Mouse (Mus musculus): ENCODE results near the gene Olfr437. TPM values are rescaled to one million over a fixed set of nuclear protein-coding genes. Genes with fewer than 3 reads are reported as not detected.
"Not testable (repeated sequence)": the region's sequence is repeated elsewhere in the genome, so short reads cannot be mapped to it uniquely, and the experiment has no call there.

Olfr437 gene
- polyA plus RNA-seq (2015; fragmentation: Nextera tagmentation; extraction: Ambion mirVana), result not detected in 2 replicates

GRCm38 (mm10) chr6:43162982-43163381, at the start of gene Olfr437:
TSS of gene Olfr437 (plus strand) at chr6:43163282.
- Histone ChIP-seq H3K9me3 (no peaks in the 10 kb centered on the region), H3K27ac (no peak within 1 kb of the TSS), H3K36me3 (no peaks in the 10 kb centered on the region), H3K9ac (no peak within 1 kb of the TSS), H3K4me2 (replicated peaks) (no peak within 1 kb of the TSS), H3K4me3 (replicated peaks) (no peak within 1 kb of the TSS), H3K4me1 (replicated peaks) (no peaks in the 10 kb centered on the region), H3K27me3 (replicated peaks) (no peaks in the 10 kb centered on the region)
- no peak for ATAC-seq
- WGBS, result 69% methylated on average over 3 of the region's 3 CpGs

GRCm38 (mm10) chr6:43146267-43146666, 16.8 kb upstream of the Olfr437 start, which contains the start of gene Olfr237-ps1:
TSS of gene Olfr237-ps1 (plus strand) at chr6:43146567.
- not testable (repeated sequence) for H3K27me3 ChIP-seq (replicated peaks); H3K9me3 ChIP-seq; H3K4me3 ChIP-seq (replicated peaks); ATAC-seq; H3K9ac ChIP-seq; H3K4me2 ChIP-seq (replicated peaks); H3K27ac ChIP-seq; H3K4me1 ChIP-seq (replicated peaks); H3K36me3 ChIP-seq
- WGBS, result 87% methylated on average over 2 of the region's 2 CpGs

DNA sequence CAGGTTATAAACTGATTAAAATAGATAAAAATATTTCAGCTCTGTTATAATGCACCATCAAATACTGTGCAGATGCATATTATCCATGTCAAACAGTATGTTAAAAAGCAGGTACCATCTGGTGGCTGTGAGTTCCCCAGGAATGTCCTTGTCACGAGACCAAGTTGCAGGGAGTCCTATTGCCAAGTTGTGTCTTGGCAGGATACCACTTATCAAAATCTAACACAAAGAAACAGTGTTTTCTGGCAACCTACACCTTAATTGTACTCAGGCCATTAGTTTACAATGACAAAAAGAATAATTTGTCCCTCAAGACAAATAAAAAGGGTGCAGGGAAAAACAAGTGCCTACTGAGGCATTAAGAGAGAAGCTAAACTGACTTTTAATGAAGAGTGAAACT, 3.6 kb upstream of the Olfr437 start:
- ATAC-seq, result no peak
- Histone ChIP-seq H3K9me3 (no peaks in the 10 kb centered on the region), H3K4me1 (replicated peaks) (no peaks in the 10 kb centered on the region), H3K27me3 (replicated peaks) (no peaks in the 10 kb centered on the region), H3K9ac (no peak overlapping the region), H3K4me2 (replicated peaks) (no peak overlapping the region), H3K4me3 (replicated peaks) (no peak overlapping the region), H3K36me3 (no peaks in the 10 kb centered on the region), H3K27ac (no peak overlapping the region)
- WGBS, result 57% methylated on average over 1 of the region's 1 CpGs

GRCm38 (mm10) chr6:43167246-43167645, 4.2 kb downstream of the Olfr437 start:
- Histone ChIP-seq H3K4me2 (replicated peaks) (no peak overlapping the region), H3K36me3 (no peaks in the 10 kb centered on the region), H3K9ac (no peak overlapping the region), H3K4me3 (replicated peaks) (no peak overlapping the region), H3K4me1 (replicated peaks) (no peaks in the 10 kb centered on the region), H3K27me3 (replicated peaks) (no peaks in the 10 kb centered on the region), H3K27ac (no peak overlapping the region), H3K9me3 (no peaks in the 10 kb centered on the region)
- no peak for ATAC-seq
- 96% methylated on average over 4 of the region's 4 CpGs for WGBS

GRCm38 (mm10) chr6:43171840-43172239, 8.8 kb downstream of the Olfr437 start, which contains the start of gene Olfr13:
TSS of gene Olfr13 (plus strand) at chr6:43172140.
- WGBS, result 57% methylated on average over 4 of the region's 4 CpGs
- H3K9me3 ChIP-seq, result no peaks in the 10 kb centered on the region

DNA sequence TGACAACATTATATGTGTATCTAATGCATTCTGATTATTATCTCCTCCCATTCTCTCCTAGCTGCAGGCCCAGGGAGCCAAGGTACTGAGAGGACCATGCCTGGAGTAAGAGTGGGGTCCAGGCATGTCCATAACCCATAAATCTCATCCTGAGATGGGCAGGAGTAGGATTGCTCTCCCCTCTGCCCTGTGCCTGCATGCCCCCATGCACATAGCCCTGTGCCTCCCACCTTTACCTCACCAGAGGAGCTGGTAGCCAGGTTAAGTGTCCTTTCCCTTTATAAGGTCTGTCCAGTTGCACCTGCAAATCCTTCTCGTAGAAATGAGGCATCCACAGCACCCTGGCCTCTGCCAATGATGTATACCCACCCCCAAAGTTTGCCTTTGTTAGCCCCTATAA, 15.0 kb downstream of the Olfr437 start:
- ATAC-seq, result no peak
- Histone ChIP-seq H3K27me3 (replicated peaks) (no peaks in the 10 kb centered on the region), H3K9me3 (no peaks in the 10 kb centered on the region), H3K9ac (no peak overlapping the region), H3K4me3 (replicated peaks) (no peak overlapping the region), H3K27ac (no peak overlapping the region), H3K4me1 (replicated peaks) (no peaks in the 10 kb centered on the region), H3K4me2 (replicated peaks) (no peak overlapping the region), H3K36me3 (no peaks in the 10 kb centered on the region)
- WGBS, result 76% methylated on average over 1 of the region's 1 CpGs

More at GRCm38 (mm10) chr6:43171840-43172239, 8.8 kb downstream of the Olfr437 start, which contains the start of gene Olfr13:
- H3K4me1 ChIP-seq (replicated peaks), result no peaks in the 10 kb centered on the region
- no peaks in the 10 kb centered on the region for H3K27me3 ChIP-seq (replicated peaks)
- no peaks in the 10 kb centered on the region for H3K36me3 ChIP-seq
- H3K9ac ChIP-seq, result no peak within 1 kb of the TSS
- no peak within 1 kb of the TSS for H3K4me3 ChIP-seq (replicated peaks)
- no peak within 1 kb of the TSS for H3K4me2 ChIP-seq (replicated peaks)
- no peak within 1 kb of the TSS for H3K27ac ChIP-seq
- ATAC-seq, result no peak

GRCm38 (mm10) chr6:43178584-43179501, 15.8 kb downstream of the Olfr437 start:
- no peak for ATAC-seq
- Histone ChIP-seq H3K9me3 (no peaks in the 10 kb centered on the region), H3K36me3 (no peaks in the 10 kb centered on the region), H3K4me1 (replicated peaks) (no peaks in the 10 kb centered on the region), H3K27ac (no peak overlapping the region), H3K4me2 (replicated peaks) (no peak overlapping the region), H3K9ac (no peak overlapping the region), H3K27me3 (replicated peaks) (no peaks in the 10 kb centered on the region), H3K4me3 (replicated peaks) (no peak overlapping the region)
- WGBS, result 66% methylated on average over 6 of the region's 6 CpGs

DNA sequence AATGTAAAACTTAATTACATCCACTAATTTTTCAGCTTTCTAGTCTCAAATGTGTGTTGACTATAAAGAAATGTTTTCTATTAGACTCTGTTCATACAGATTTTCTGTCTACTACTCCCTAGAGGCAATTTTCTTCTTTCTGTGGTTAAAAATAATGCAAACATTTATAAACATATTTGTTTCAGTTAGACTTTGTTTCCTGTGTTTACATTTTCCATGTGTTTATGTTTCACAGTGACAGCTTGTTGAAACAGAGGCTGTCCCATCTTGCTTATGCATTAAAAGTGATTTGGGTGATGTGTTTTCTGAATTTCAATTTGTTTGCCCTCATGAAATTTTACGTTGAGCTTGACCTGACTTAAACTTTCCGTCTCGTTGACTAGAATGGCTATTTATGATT, 27.9 kb downstream of the Olfr437 start:
- Histone ChIP-seq H3K4me3 (replicated peaks) (no peak overlapping the region), H3K27ac (no peak overlapping the region), H3K4me2 (replicated peaks) (no peak overlapping the region), H3K4me1 (replicated peaks) (no peaks in the 10 kb centered on the region), H3K9ac (no peak overlapping the region), H3K36me3 (no peaks in the 10 kb centered on the region), H3K9me3 (no peaks in the 10 kb centered on the region), H3K27me3 (replicated peaks) (no peaks in the 10 kb centered on the region)
- no peak for ATAC-seq
- 45% methylated on average over 3 of the region's 3 CpGs for WGBS

GRCm38 (mm10) chr6:43196781-43197180, 33.7 kb downstream of the Olfr437 start, which contains the start of gene Olfr435:
TSS of gene Olfr435 (plus strand) at chr6:43197146.
- H3K9me3 ChIP-seq, result no peaks in the 10 kb centered on the region
- H3K9ac ChIP-seq, result no peak within 1 kb of the TSS
- H3K27ac ChIP-seq, result no peak within 1 kb of the TSS
- H3K4me1 ChIP-seq (replicated peaks), result no peaks in the 10 kb centered on the region
- ATAC-seq, result no peak
- H3K4me3 ChIP-seq (replicated peaks), result no peak within 1 kb of the TSS
- no peaks in the 10 kb centered on the region for H3K27me3 ChIP-seq (replicated peaks)
- no peaks in the 10 kb centered on the region for H3K36me3 ChIP-seq
- no peak within 1 kb of the TSS for H3K4me2 ChIP-seq (replicated peaks)

- no peak overlapping the region for H3K27ac ChIP-seq
- H3K9ac ChIP-seq, result no peak overlapping the region
- no peaks in the 10 kb centered on the region for H3K27me3 ChIP-seq (replicated peaks)
- H3K36me3 ChIP-seq, result no peaks in the 10 kb centered on the region
- no peak for ATAC-seq
- no peaks in the 10 kb centered on the region for H3K4me1 ChIP-seq (replicated peaks)
- no peak overlapping the region for H3K4me3 ChIP-seq (replicated peaks)
- no peaks in the 10 kb centered on the region for H3K9me3 ChIP-seq
- 41% methylated on average over 3 of the region's 3 CpGs for WGBS
- no peak overlapping the region for H3K4me2 ChIP-seq (replicated peaks)
These were observed 35.0 kb downstream of the Olfr437 start for GRCm38 (mm10) chr6:43198094-43198493.

GRCm38 (mm10) chr6:43202786-43203185, 39.7 kb downstream of the Olfr437 start:
- H3K9me3 ChIP-seq, result no peaks in the 10 kb centered on the region
- H3K4me3 ChIP-seq (replicated peaks), result no peak overlapping the region
- no peak overlapping the region for H3K4me2 ChIP-seq (replicated peaks)
- H3K9ac ChIP-seq, result no peak overlapping the region
- no peak overlapping the region for H3K27ac ChIP-seq
- H3K36me3 ChIP-seq, result no peaks in the 10 kb centered on the region
- H3K27me3 ChIP-seq (replicated peaks), result no peaks in the 10 kb centered on the region
- no peaks in the 10 kb centered on the region for H3K4me1 ChIP-seq (replicated peaks)
- ATAC-seq, result no peak

- no peak overlapping the region for H3K9ac ChIP-seq
- H3K27me3 ChIP-seq (replicated peaks), result no peaks in the 10 kb centered on the region
- 47% methylated on average over 2 of the region's 2 CpGs for WGBS
- no peak overlapping the region for H3K27ac ChIP-seq
- H3K9me3 ChIP-seq, result no peaks in the 10 kb centered on the region
- H3K4me1 ChIP-seq (replicated peaks), result no peaks in the 10 kb centered on the region
- H3K4me3 ChIP-seq (replicated peaks), result no peak overlapping the region
- ATAC-seq, result no peak
- H3K4me2 ChIP-seq (replicated peaks), result no peak overlapping the region
- H3K36me3 ChIP-seq, result no peaks in the 10 kb centered on the region
These were observed 42.3 kb downstream of the Olfr437 start for GRCm38 (mm10) chr6:43205355-43205754.

DNA sequence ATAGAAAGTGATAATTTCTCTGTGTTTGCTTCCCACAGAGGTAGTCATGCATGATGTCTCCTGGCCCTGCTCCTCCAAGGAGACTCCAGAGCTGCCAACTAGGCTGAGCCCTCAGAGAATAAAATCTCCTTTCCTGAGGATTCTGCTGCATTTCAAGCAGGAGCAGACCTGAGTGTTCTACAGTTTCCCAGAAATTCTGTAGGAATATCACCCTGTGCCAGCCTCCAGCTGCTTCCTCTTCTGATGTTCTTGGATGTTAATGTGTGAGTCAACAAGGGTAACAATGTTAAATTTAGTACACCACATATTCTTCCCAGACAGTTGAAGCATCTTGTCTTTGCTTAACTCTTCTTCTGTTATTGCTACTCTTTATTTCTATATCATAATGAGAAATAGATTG, 49.8 kb downstream of the Olfr437 start, which contains the start of gene Olfr434:
TSS of gene Olfr434 (plus strand) at position 149 of the 400 bp plus-strand sequence.
- H3K9ac ChIP-seq; ATAC-seq; H3K4me3 ChIP-seq (replicated peaks); H3K36me3 ChIP-seq; H3K27me3 ChIP-seq (replicated peaks); H3K9me3 ChIP-seq; H3K4me1 ChIP-seq (replicated peaks); H3K27ac ChIP-seq; H3K4me2 ChIP-seq (replicated peaks): not testable (repeated sequence)
